Comparison of ENCODE assay signal across 8 mouse cellular contexts in the genomic region with DNA sequence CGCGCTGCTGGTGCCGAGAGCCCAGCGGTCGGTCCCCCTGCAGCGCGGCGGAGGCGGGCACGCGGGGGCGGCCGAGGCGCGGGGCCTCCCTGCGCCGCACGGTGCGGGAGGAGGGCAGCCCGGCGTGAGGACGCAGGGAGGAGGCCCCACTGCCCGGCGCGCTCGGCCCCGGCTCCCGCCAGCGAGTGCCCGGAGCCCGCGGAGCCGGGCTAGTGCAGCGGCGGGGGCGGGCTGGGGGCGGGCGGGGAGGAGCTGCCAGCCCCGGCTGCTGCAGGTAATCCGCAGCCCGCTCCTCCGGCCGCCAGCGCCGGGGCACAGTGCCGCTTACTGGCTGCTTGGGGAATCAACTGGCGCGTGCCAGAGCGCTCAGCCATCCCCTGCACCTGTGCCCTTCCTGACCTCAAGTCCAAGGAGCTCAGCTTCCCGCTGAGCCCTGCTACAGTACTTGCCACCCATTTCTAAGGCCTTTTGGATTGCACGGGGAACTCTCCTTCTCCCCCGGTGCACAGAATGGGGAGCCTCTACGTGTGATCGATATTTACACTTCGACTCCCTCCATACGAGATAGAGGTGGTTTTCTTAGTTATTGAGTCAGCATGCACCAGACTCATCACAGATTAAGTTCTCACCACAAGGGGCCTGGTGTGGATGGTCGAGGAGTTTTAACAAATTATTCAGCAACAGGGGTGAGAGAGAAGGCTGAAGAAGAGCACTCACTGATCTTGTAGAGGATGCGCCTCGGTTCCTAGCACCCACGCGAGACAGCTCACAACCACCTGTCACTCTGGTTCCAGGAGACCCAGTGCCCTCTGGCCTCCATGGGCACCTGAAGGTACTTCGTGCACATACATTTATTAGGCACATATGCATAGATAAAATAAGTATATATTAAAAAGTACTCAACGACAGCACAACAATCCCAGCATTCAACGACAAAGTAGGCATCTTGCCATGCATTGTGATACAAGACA. TPM values are rescaled to one million over a fixed set of nuclear protein-coding genes. Genes with fewer than 3 reads are reported as not detected.
DNase-seq lines count a peak whose midpoint lies in the region; ATAC-seq and TF ChIP-seq lines count a peak whose summit lies in the region.

Ryr2 (minus strand) TSS at position 284 of the 971 bp plus-strand sequence.

- H3K27me3 ChIP-seq in forebrain, embryonic 10.5 days (ENCODE audit: poor library complexity, severe bottlenecking), result peaks cover 63% of the 10 kb centered on the region
- H3K27me3 ChIP-seq in heart, postnatal 0 days (ENCODE audit: control insufficient read depth, insufficient read depth, low read length), result peaks cover 12% of the 10 kb centered on the region; the same call in 1 of the 2 replicates
- H3K27me3 ChIP-seq in liver, embryonic 11.5 days (replicated peaks; ENCODE audit: control insufficient read depth, insufficient read depth, low read length), result peaks cover 42% of the 10 kb centered on the region
- peaks cover 25% of the 10 kb centered on the region for H3K27me3 ChIP-seq in neural tube, embryonic 11.5 days (ENCODE audit: control insufficient read depth, insufficient read depth, low read length)
- H3K27me3 ChIP-seq in stomach, postnatal 0 days (ENCODE audit: control insufficient read depth, insufficient read depth, low read length), result peaks cover 8% of the 10 kb centered on the region; the same call in 1 of the 2 replicates

- peak; percentile 83 for TF ChIP-seq CTCF in brain, embryonic 14.5 days (IDR thresholded peaks at IDR 0.05; ENCODE audit: borderline replicate concordance, extremely low read depth, insufficient read depth, insufficient read length)
- TF ChIP-seq CTCF in heart, postnatal 0 days (IDR thresholded peaks at IDR 0.05; ENCODE audit: low read depth), result peak; percentile 65
- peak; percentile 75 for TF ChIP-seq CTCF in stomach, postnatal 0 days (IDR thresholded peaks at IDR 0.05; ENCODE audit: low read depth)

- peak; percentile 56 to 58 for DNase-seq in B cell, adult 2 months
- peak; percentile 87 for DNase-seq in brain, embryonic 14.5 days (ENCODE audit: low read depth)
- peak; percentile 67 for DNase-seq in forebrain, embryonic 10.5 days (ENCODE audit: extremely low spot score, low spot score)
- peak; percentile 65 for DNase-seq in heart, postnatal 0 days (ENCODE audit: low spot score)
- DNase-seq in kidney, postnatal 10 days, result peak; percentile 82
- DNase-seq in liver, embryonic 11.5 days (ENCODE audit: low spot score), result peak; percentile 51
- DNase-seq in neural tube, embryonic 11.5 days (ENCODE audit: low spot score), result peak; percentile 83
- peak; percentile 77 for DNase-seq in stomach, postnatal 0 days (ENCODE audit: low spot score)

- no peaks in the 10 kb centered on the region for H3K9me3 ChIP-seq in forebrain, embryonic 10.5 days
- no peaks in the 10 kb centered on the region for H3K9me3 ChIP-seq in heart, postnatal 0 days (replicated peaks; ENCODE audit: control insufficient read depth, low read length)
- no peaks in the 10 kb centered on the region for H3K9me3 ChIP-seq in liver, embryonic 11.5 days (ENCODE audit: control insufficient read depth, low read length)
- no peaks in the 10 kb centered on the region for H3K9me3 ChIP-seq in neural tube, embryonic 11.5 days (ENCODE audit: control insufficient read depth, low read length)
- H3K9me3 ChIP-seq in stomach, postnatal 0 days (ENCODE audit: control insufficient read depth, low read length), result no peaks in the 10 kb centered on the region

- H3K4me1 ChIP-seq in forebrain, embryonic 10.5 days, result peaks cover 19% of the 10 kb centered on the region
- no peaks in the 10 kb centered on the region for H3K4me1 ChIP-seq in heart, postnatal 0 days (ENCODE audit: control insufficient read depth, insufficient read depth)
- H3K4me1 ChIP-seq in liver, embryonic 11.5 days (replicated peaks; ENCODE audit: control insufficient read depth, insufficient read depth, low read length), result no peaks in the 10 kb centered on the region
- 0 out of 2 replicates have a peak, but pooled peaks cover 3% of the 10 kb centered on the region for H3K4me1 ChIP-seq in neural tube, embryonic 11.5 days (ENCODE audit: control insufficient read depth, insufficient read depth, low read length)
- no peaks in the 10 kb centered on the region for H3K4me1 ChIP-seq in stomach, postnatal 0 days (replicated peaks; ENCODE audit: control insufficient read depth, insufficient read depth)

- H3K4me2 ChIP-seq in heart, postnatal 0 days (ENCODE audit: low read depth, low read length), result peak within 1 kb of the TSS; percentile 65
- H3K4me2 ChIP-seq in liver, embryonic 11.5 days, result peak within 1 kb of the TSS; percentile 92
- peak within 1 kb of the TSS; percentile 98 for H3K4me2 ChIP-seq in neural tube, embryonic 11.5 days (ENCODE audit: low read depth)
- H3K4me2 ChIP-seq in stomach, postnatal 0 days (replicated peaks; ENCODE audit: low read depth), result peak within 1 kb of the TSS; percentile 91

- H3K36me3 ChIP-seq in forebrain, embryonic 10.5 days (replicated peaks), result no peaks in the 10 kb centered on the region
- H3K36me3 ChIP-seq in heart, postnatal 0 days (replicated peaks; ENCODE audit: control insufficient read depth, insufficient read depth, low read length), result 0 out of 2 replicates have a peak, but pooled peaks cover 4% of the 10 kb centered on the region
- H3K36me3 ChIP-seq in liver, embryonic 11.5 days (ENCODE audit: control insufficient read depth, insufficient read depth, low read length), result no peaks in the 10 kb centered on the region
- no peaks in the 10 kb centered on the region for H3K36me3 ChIP-seq in neural tube, embryonic 11.5 days (ENCODE audit: control insufficient read depth, insufficient read depth, low read length)
- no peaks in the 10 kb centered on the region for H3K36me3 ChIP-seq in stomach, postnatal 0 days (ENCODE audit: control insufficient read depth, insufficient read depth, low read length)

- H3K4me3 ChIP-seq in forebrain, embryonic 10.5 days, result peak within 1 kb of the TSS; percentile 74
- H3K4me3 ChIP-seq in heart, postnatal 0 days (ENCODE audit: low read depth, low read length), result peak within 1 kb of the TSS; percentile 92
- H3K4me3 ChIP-seq in liver, embryonic 11.5 days (ENCODE audit: low read depth, low read length), result peak within 1 kb of the TSS; percentile 66
- H3K4me3 ChIP-seq in neural tube, embryonic 11.5 days (ENCODE audit: low read depth, low read length), result peak within 1 kb of the TSS; percentile 64
- peak within 1 kb of the TSS; percentile 58 for H3K4me3 ChIP-seq in stomach, postnatal 0 days (ENCODE audit: low read depth, low read length)

- TF ChIP-seq POLR2A in brain, embryonic 14.5 days (IDR thresholded peaks at IDR 0.05; ENCODE audit: borderline replicate concordance, extremely low read depth, insufficient read depth, insufficient read length, poor library complexity, severe bottlenecking), result 0 out of 2 replicates have a peak, but pooled peaks have one; percentile 16

- H3K9ac ChIP-seq in heart, postnatal 0 days (replicated peaks; ENCODE audit: low read depth, low read length), result peak within 1 kb of the TSS; percentile 96
- peak within 1 kb of the TSS; percentile 43; the same call in 1 of the 2 replicates for H3K9ac ChIP-seq in liver, embryonic 11.5 days (ENCODE audit: low read depth, low read length)
- H3K9ac ChIP-seq in neural tube, embryonic 11.5 days (ENCODE audit: low read length), result peak within 1 kb of the TSS; percentile 67
- H3K9ac ChIP-seq in stomach, postnatal 0 days (ENCODE audit: low read length), result peak within 1 kb of the TSS; percentile 62

- WGBS in forebrain, embryonic 10.5 days, result 9% methylated on average over 64 of the region's 64 CpGs
- 16% methylated on average over 45 of the region's 64 CpGs for WGBS in heart, postnatal 0 days
- 11% methylated on average over 43 of the region's 64 CpGs for WGBS in liver, embryonic 11.5 days
- 14% methylated on average over 29 of the region's 64 CpGs for WGBS in neural tube, embryonic 11.5 days
- 16% methylated on average over 34 of the region's 64 CpGs for WGBS in stomach, postnatal 0 days

- ATAC-seq in heart, postnatal 0 days (ENCODE audit: insufficient read depth, low read depth), result peak; percentile 80
- ATAC-seq in liver, embryonic 11.5 days (replicated peaks; ENCODE audit: low FRiP score), result peak; percentile 79
- peak; percentile 79 for ATAC-seq in neural tube, embryonic 11.5 days (ENCODE audit: insufficient read depth, low FRiP score, low TSS enrichment)
- peak; percentile 86 for ATAC-seq in stomach, postnatal 0 days (ENCODE audit: low FRiP score, low TSS enrichment)

- TF ChIP-seq EP300 in heart, postnatal 0 days (IDR thresholded peaks at IDR 0.05; ENCODE audit: low read depth), result no peak; the same call in 1 of the 2 replicates
- TF ChIP-seq EP300 in stomach, postnatal 0 days (optimal IDR thresholded peaks at IDR 0.05), result no peak

- peak within 1 kb of the TSS; percentile 77 for H3K27ac ChIP-seq in forebrain, embryonic 10.5 days
- H3K27ac ChIP-seq in heart, postnatal 0 days (ENCODE audit: low read depth), result peak within 1 kb of the TSS; percentile 98
- no peak within 1 kb of the TSS for H3K27ac ChIP-seq in liver, embryonic 11.5 days (ENCODE audit: low read depth, low read length)
- H3K27ac ChIP-seq in neural tube, embryonic 11.5 days (ENCODE audit: low read depth, low read length), result no peak within 1 kb of the TSS
- H3K27ac ChIP-seq in stomach, postnatal 0 days (replicated peaks), result no peak within 1 kb of the TSS

RNA-seq across cellular contexts. Expression of gene Ryr2, which starts in this region (rescaled TPM):
- 6.1 and 12.7 TPM in 2 replicates for polyA plus RNA-seq in brain, embryonic 14.5 days (2012; rRNA removed)
- polyA plus RNA-seq in forebrain, embryonic 10.5 days (2016; fragmentation: Nextera tagmentation; extraction: Ambion mirVana), result 0.14 and 0.19 TPM in 2 replicates
- 317 and 396 TPM in 2 replicates for total RNA-seq in heart, postnatal 0 days (2014; rRNA removed; ENCODE audit: low replicate concordance)
- polyA plus RNA-seq in heart, postnatal 0 days (2015; fragmentation: Nextera tagmentation; extraction: Ambion mirVana), result 48.2 and 61.4 TPM in 2 replicates
- polyA plus RNA-seq in liver, embryonic 11.5 days (2014; fragmentation: Nextera tagmentation; extraction: Ambion mirVana), result 0.38 and 0.88 TPM in 2 replicates
- 0.34 and 0.35 TPM in 2 replicates for polyA plus RNA-seq in neural tube, embryonic 11.5 days (2014; fragmentation: Nextera tagmentation; extraction: Ambion mirVana)
- 0.61 and 0.62 TPM in 2 replicates for polyA plus RNA-seq in stomach, postnatal 0 days (2015; fragmentation: Nextera tagmentation; extraction: Ambion mirVana)

Comparison
In these comparisons a context has a peak if more than half of its experiments do, and no peak if none do; other contexts are left out.
1. Peak in DNase-seq, H3K4me3 ChIP-seq and H3K27ac ChIP-seq in forebrain, embryonic 10.5 days; RNA of the gene not detected or under 1 TPM.
2. Peak in DNase-seq, ATAC-seq, H3K4me3 ChIP-seq, H3K9ac ChIP-seq and H3K4me2 ChIP-seq in liver, embryonic 11.5 days; RNA of the gene not detected or under 1 TPM.
3. Peak in DNase-seq, ATAC-seq, H3K4me3 ChIP-seq, H3K9ac ChIP-seq and H3K4me2 ChIP-seq in neural tube, embryonic 11.5 days; RNA of the gene not detected or under 1 TPM.
4. Peak in DNase-seq, ATAC-seq, H3K4me3 ChIP-seq, H3K9ac ChIP-seq and H3K4me2 ChIP-seq in stomach, postnatal 0 days; RNA of the gene not detected or under 1 TPM.
5. H3K9ac ChIP-seq: peak in every context shown above with its lines; median percentile 96 in heart, postnatal 0 days; 67 in neural tube, embryonic 11.5 days; 62 in stomach, postnatal 0 days; 43 in liver, embryonic 11.5 days.